Mouse (Mus musculus) adrenal gland, postnatal 4 days (tissue): ENCODE data around the gene Sept9. TPM values are rescaled to one million over a fixed set of nuclear protein-coding genes. Genes with fewer than 3 reads are reported as not detected.

ENCODE experiments used
- DNase-seq, 2 experiments: peaks; one replicate each; pipeline ENCODE4 v3.0.0; 2021 to 2022; ENCODE audit warnings: low spot score in 2 of 2, mixed read lengths in 2 of 2
- total RNA-seq, 2 experiments: library from RNA; stranded (reverse); gene quantifications; 2 replicates each; pipeline ENCODE4 v1.2.3; 2021

Sept9 gene
- total RNA-seq, 2 experiments from 2014 or later, result 158 to 171 TPM

GRCm38 (mm10) chr11:117218070-117218469 lies 18.6 kb downstream of the Sept9 start:
- no peak for DNase-seq

DNA sequence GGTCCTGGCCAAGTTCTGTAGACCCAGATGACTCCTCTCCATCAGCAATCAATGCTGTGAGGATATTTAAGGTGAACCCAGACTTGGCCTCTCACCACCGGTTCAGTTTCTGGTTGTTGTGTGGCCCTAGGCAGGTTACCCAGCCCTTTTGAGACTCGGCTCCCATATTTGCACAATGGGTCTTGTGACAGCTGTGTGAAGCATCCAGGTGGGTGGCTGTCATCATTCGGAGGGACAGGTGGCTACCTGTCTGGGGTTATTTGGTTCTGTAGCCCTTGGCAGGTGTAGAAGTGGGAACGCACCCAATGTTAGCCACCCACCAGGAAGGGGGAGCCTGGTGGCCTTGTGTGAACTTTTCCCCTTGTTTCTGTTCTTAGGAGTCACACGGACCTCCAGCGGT lies 19.0 kb downstream of the Sept9 start:
- DNase-seq, result no peak

DNA sequence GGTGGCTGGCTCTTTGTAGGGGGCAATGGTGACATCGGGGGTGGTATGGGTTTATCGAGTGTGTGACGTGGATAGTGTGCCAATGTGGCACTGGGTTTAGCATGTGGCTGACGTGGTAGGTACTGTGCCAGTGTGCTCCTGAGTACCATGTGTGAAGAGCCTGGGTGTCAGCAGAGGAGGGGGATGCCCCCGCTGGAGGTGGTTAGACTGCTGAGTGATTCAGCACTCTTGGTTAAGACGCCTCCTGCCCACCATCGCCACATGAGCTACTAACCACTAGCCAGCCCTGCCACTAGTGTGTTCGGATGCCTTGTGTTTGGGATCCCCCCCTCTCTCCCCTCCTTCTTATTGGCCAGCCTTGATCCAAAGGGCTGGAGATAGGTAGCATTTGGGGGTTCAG lies 21.3 kb downstream of the Sept9 start:
- no peak for DNase-seq

GRCm38 (mm10) chr11:117221182-117221581 lies 21.7 kb downstream of the Sept9 start:
- no peak for DNase-seq

DNA sequence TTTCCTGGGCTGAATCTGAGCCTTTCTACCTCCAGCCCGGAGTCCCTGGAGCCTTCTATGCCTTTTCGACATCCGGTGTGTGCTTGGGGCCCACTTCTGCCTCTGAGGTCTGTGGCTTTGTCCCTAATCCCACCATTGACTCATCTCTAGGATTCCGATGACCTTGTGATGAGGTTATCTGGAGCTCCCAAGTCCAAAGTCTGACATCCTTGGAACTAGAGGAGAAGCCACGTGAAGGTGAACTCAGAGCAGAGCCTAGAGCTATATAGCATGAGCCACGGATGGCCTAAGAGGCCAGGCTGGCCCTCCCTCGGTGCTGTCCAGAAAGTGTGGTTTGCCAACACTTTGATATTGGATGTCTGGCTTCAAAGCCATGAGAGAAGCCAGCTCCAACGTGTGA lies 23.4 kb downstream of the Sept9 start:
- no peak for DNase-seq

GRCm38 (mm10) chr11:117224804-117225203 lies 25.3 kb downstream of the Sept9 start:
- no peak for DNase-seq

DNA sequence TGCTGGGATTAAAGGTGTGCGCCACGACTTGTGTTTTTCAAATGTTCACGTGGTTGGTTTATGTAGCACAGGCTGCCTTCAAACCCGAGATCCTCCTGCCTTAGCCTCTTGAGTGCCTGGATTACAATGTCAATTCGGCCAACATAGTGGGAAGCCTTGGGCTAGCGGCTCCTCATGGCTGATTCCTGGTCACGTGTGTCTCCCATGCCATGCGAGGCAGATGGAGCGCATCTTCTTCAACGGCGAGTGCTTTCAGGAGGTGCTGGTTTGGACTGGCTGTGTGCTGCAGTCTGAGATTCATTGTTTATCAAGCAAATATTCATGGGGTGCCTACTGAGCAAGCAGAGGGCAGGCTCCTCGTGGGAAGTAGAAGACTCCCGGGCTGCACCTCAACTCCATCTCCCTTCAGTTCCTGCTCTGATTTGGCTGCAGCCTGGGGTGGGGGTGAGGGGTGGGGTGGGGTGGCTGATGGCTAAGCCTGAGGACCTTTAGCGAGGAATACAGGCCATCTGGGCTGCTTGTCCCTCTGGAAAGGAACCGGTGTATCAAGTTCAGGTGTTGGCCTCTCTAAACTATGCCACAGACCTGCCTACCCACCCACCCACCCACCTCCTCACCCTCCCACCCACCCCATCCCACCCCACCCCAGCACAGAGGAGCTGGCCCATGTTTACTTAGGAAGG lies 26.2 kb downstream of the Sept9 start:
- DNase-seq, result no peak

DNA sequence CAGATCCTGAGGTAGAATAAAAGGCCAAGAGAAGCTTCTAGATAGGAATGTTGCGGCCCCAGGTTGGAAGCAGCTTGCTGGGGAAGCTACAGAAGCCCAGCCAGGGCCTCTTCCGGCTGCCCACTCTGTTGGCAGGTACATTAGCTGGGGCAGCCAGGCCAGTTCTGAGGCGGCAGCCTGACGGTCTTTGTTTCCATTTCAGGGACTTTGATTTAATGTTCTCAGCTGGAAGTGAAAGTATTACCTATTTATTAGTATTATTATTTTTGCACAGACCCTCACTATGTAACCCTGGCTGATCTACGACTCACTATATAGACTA lies 26.7 kb downstream of the Sept9 start:
- no peak for DNase-seq

DNA sequence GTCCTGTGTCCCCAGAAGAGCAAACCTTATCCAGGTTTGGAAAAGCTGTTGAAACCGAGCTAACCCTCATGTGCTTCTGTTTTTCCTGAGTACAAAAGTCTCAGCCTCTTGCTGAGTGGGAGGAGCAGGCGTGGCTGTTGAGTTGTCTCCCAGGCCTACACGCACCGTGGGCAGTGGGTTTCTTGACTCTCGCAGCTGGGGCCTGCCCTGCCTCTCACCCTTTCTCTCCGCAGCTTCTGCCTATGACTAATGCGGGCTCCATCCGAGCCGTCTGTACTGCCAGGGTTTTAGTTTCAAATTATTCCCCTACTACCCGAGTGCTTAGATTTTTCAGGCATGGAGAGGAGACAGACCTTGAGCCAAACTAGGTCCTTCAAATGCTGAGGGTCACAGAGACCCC lies 28.7 kb downstream of the Sept9 start:
- no peak for DNase-seq

DNA sequence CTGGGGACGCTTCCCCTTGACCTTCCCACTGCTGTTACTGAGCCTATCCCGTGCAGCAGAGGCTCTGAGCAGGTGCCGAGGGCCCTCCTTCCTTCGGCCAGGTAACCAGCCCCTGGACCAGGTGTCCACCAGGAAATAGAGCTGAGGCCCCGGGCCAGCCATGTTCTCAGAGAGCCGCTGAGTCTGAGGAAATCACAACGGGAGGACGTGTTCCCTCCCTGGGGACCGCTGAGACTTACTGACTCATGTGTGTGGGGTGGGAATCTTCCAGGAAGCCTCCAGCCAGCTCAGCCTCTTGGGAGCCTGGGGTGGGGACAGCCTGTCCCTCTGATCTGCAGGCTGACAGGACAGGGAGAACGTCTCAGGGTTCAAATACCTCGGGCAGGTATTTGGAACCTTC lies 32.1 kb downstream of the Sept9 start:
- DNase-seq, result no peak

DNA sequence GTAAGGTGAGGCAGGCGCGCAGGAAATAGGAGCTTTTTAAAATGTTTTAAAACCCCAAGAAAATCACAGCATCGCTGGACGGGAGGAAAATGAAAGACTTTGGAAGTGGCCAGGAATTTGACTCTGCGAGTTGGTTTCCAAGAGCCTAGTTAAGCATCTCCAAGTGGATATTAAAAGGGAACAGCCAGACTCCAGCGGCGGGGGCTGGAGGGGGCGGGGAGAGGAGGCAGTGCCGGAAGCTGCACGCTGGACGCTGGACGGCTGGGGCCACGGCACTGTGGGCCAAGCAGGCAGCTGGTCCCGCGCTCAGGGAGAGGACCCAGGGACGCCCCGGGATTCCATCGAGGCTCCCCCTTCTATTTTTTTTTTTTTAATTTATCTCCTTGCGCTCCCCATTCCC lies 32.6 kb downstream of the Sept9 start:
- peak; percentile 49 for DNase-seq

DNA sequence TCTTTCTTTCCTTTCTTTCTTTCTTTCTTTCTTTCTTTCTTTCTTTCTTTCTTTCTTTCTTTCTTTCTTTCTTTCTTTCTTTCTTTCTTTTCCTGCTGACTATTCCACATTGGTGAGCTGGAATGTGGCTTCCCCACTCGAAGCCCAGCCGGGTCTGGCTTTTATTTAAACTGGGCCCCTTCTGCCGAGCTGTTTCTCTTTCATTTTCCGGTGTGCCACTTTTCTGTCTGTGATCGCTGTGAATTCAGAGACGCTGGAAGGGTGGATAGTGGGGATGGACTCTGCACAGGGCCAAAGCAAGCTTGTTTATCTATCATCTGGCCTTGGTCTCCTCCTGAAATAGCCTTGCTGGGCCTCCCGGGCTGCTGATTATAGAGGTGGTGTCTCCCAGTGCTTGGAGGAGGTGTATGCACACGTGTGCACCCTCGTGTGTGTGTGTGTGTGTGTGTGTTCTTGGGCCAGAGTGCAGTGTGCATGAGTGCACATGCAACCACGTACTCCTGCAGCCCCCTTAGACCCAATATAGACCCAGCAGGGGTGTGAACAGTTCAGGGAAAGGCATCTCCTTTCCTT lies 33.5 kb downstream of the Sept9 start:
- no peak for DNase-seq

DNA sequence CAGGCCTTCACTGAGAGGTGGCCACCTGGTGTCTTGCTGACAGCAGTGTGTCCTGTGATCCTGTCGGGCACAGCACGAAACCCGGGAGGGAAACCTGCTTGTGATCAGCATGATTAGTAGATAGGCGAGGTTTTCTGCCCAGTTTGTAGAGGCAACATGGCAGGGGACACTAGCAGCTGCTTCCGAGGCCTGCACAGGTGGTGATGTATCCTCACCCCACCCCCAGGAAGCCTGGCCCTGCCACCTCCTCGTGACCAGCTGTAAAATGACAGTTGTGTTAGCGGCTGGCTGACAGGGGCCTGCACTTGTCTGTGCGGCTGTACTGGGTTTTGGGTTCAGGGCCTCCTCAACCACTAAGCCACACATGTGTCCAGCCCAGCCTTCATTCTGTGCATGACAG lies 34.4 kb downstream of the Sept9 start:
- DNase-seq, result no peak

GRCm38 (mm10) chr11:117235086-117235897 lies 35.8 kb downstream of the Sept9 start:
- no peak for DNase-seq

GRCm38 (mm10) chr11:117235898-117236459 lies 36.5 kb downstream of the Sept9 start:
- no peak for DNase-seq

GRCm38 (mm10) chr11:117238169-117238568 lies 38.7 kb downstream of the Sept9 start:
- DNase-seq, result peak; percentile 78 to 91

DNA sequence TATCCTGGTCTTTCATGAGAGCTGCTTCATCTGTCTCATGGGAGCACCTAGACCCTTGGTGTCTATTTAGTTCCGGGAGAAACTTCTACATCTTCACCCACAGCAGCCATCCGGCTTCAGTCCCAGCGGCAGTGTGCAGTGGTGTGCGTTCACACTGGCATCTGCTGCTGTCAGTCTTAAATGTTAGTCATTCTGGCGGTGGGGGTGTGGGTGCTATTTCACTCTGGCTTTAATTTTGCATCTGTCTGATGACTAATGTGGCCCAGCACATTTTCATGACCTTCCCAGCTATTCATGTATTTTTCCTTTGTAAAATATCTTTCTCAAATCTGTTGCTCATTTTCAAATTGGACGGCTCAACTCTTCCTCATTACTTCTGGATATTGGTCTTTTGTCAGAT lies 40.2 kb downstream of the Sept9 start:
- DNase-seq, result no peak

DNA sequence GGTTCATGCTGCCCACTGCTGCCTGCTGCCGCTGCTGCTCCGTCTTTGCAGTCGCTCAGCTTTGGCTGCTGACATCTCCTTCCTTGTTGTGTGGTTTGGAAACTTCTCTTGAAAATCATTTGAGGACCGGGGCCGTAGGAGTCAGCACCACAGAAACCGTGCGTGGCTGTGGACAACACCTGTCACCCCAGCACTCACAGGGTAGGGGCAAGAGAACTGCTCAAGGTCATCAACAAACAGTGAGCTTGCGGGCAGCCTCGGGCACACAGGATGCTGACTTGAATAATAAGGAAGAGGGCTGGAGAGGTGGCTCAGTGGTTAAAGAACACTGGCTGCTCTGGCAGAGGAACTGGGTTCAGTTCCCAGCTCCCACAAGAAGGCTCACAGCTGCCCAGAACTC lies 40.9 kb downstream of the Sept9 start:
- no peak for DNase-seq

- DNase-seq, result no peak
Observed at GRCm38 (mm10) chr11:117240861-117241738, 41.6 kb downstream of the Sept9 start.

DNA sequence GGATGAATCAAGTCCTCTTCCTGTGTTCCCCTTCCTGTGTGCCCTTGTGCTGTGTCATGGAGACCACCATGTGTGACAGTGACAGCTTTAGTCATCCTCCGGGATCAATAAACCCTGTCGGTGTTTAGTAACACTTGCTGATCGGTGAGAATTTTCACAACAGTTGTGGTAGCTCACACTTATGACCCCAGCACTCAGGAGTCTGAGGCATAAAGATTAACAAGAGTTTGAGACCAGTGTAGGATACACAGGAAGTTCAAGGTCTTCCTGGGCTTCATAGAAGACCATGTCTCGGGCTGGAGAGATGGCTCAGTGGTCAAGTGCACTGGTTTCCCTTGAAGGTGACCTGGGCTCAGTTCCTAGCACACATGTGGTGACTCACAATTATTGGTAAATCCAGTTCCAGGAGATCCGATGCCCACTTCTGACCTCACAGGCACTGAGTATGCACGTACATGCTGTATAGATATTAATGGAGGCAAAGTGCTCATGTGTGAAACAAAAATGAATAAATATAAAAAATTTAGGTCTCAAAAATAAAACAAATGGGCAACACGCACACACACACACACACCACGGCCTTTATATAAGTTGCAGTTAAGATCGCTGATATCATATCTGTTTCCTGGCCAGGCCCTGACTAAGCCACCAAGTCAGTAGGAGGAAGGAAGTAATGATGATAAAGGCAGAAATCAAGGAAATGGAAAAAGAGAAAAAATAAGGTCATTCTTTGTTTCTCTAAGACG lies 43.1 kb downstream of the Sept9 start:
- DNase-seq, result no peak
